22 mouse cellular contexts compared by ENCODE assay signal in the genomic region with DNA sequence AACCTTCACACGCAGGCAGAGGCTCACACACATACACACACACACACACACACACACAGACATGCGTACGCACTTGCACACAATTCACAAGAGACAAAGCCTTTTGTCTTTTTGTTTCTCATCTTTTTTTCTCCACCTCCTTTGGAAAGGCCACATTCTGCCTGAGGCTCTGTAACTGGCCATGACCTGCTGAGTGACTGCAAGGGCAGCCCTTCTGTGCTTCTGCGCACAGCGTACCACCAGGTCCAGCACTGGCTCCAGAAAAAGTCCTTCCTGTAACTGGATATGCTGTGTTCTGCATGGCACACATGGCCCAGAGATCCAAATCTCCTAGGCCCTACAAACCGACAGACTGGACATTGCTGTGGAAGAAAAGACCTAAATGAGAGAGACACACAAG. TPM values are rescaled to one million over a fixed set of nuclear protein-coding genes. Genes with fewer than 3 reads are reported as not detected.
DNase-seq lines count a peak whose midpoint lies in the region; ATAC-seq lines count a peak whose summit lies in the region.
"Had no signal": no experiment of that assay in that cellular context is flagged by ENCODE, and none has a peak within 500 bp of the region (broad histone marks: within the 10 kb centered on the region; RNA-seq: fewer than 3 reads in every experiment).

No protein-coding gene starts in this region.

- no peaks in the 10 kb centered on the region for H3K27me3 ChIP-seq in heart, embryonic 10.5 days (ENCODE audit: insufficient read depth, poor library complexity, severe bottlenecking)
- no peaks in the 10 kb centered on the region for H3K27me3 ChIP-seq in midbrain, embryonic 11.5 days (ENCODE audit: control insufficient read depth, insufficient read depth, low read length)
- H3K27me3 ChIP-seq in midbrain, embryonic 14.5 days (ENCODE audit: control insufficient read depth, insufficient read depth, low read length): no peaks in the 10 kb centered on the region
- H3K27me3 ChIP-seq: embryonic facial prominence, embryonic 15.5 days; heart, embryonic 15.5 days; liver, embryonic 13.5 days had no signal

- no peaks in the 10 kb centered on the region for H3K36me3 ChIP-seq in heart, embryonic 10.5 days
- H3K36me3 ChIP-seq in midbrain, embryonic 11.5 days (ENCODE audit: control insufficient read depth, insufficient read depth, low read length): no peaks in the 10 kb centered on the region
- no peaks in the 10 kb centered on the region for H3K36me3 ChIP-seq in midbrain, embryonic 14.5 days (ENCODE audit: control insufficient read depth, insufficient read depth, low read length)
- H3K36me3 ChIP-seq: heart, embryonic 15.5 days; limb, embryonic 13.5 days; liver, embryonic 13.5 days had no signal

- WGBS in heart, embryonic 10.5 days: 78% methylated on average over 6 of the region's 6 CpGs
- 54% methylated on average over 6 of the region's 6 CpGs for WGBS in midbrain, embryonic 11.5 days
- WGBS in midbrain, embryonic 14.5 days: 58% methylated on average over 6 of the region's 6 CpGs

- no peaks in the 10 kb centered on the region for H3K9me3 ChIP-seq in heart, embryonic 10.5 days
- H3K9me3 ChIP-seq in midbrain, embryonic 11.5 days (ENCODE audit: control insufficient read depth, low read length): no peaks in the 10 kb centered on the region
- no peaks in the 10 kb centered on the region for H3K9me3 ChIP-seq in midbrain, embryonic 14.5 days (ENCODE audit: control insufficient read depth, low read length)
- H3K9me3 ChIP-seq: embryonic facial prominence, embryonic 15.5 days; heart, embryonic 15.5 days; limb, embryonic 13.5 days; liver, embryonic 13.5 days had no signal

- no peak overlapping the region for H3K4me2 ChIP-seq in midbrain, embryonic 11.5 days
- no peak overlapping the region for H3K4me2 ChIP-seq in midbrain, embryonic 14.5 days (ENCODE audit: low read length)
- H3K4me2 ChIP-seq: embryonic facial prominence, embryonic 15.5 days; heart, embryonic 15.5 days; liver, embryonic 13.5 days; lung, embryonic 14.5 days had no signal

- H3K4me1 ChIP-seq in heart, embryonic 10.5 days: peaks cover 74% of the 10 kb centered on the region
- H3K4me1 ChIP-seq in midbrain, embryonic 11.5 days (ENCODE audit: control insufficient read depth, insufficient read depth, low read length): peaks cover 45% of the 10 kb centered on the region
- H3K4me1 ChIP-seq in midbrain, embryonic 14.5 days (ENCODE audit: control insufficient read depth, insufficient read depth, low read length): peaks cover 38% of the 10 kb centered on the region
- H3K4me1 ChIP-seq: liver, embryonic 13.5 days had no signal

- H3K9ac ChIP-seq in midbrain, embryonic 11.5 days (ENCODE audit: low read length): no peak overlapping the region
- H3K9ac ChIP-seq in midbrain, embryonic 14.5 days (replicated peaks; ENCODE audit: low read length): no peak overlapping the region
- H3K9ac ChIP-seq: embryonic facial prominence, embryonic 15.5 days; heart, embryonic 15.5 days; limb, embryonic 13.5 days; liver, embryonic 13.5 days; lung, embryonic 14.5 days had no signal

- H3K4me3 ChIP-seq in heart, embryonic 10.5 days: no peak overlapping the region
- no peak overlapping the region for H3K4me3 ChIP-seq in midbrain, embryonic 11.5 days (ENCODE audit: low read depth, low read length)
- no peak overlapping the region for H3K4me3 ChIP-seq in midbrain, embryonic 14.5 days (replicated peaks; ENCODE audit: low read depth, low read length)
- H3K4me3 ChIP-seq: embryonic facial prominence, embryonic 15.5 days; heart, embryonic 15.5 days; limb, embryonic 13.5 days; liver, embryonic 13.5 days had no signal

- peak overlapping the region; percentile 25; the same call in 1 of the 2 replicates for H3K27ac ChIP-seq in heart, embryonic 10.5 days
- H3K27ac ChIP-seq in midbrain, embryonic 11.5 days (ENCODE audit: low read depth, low read length): 0 out of 2 replicates have a peak overlapping the region, but pooled peaks have one; percentile 42
- H3K27ac ChIP-seq in midbrain, embryonic 14.5 days (replicated peaks; ENCODE audit: low read depth, low read length): no peak overlapping the region
- H3K27ac ChIP-seq: embryonic facial prominence, embryonic 15.5 days; limb, embryonic 13.5 days; liver, embryonic 13.5 days had no signal

- ATAC-seq in midbrain, embryonic 11.5 days (ENCODE audit: low FRiP score): peak; percentile 14; the same call in 1 of the 2 replicates
- no peak for ATAC-seq in midbrain, embryonic 14.5 days (ENCODE audit: low FRiP score, low TSS enrichment)

- peak; percentile 40 for DNase-seq in adrenal gland, adult 8-10 months
- no peak for DNase-seq in adrenal gland, adult 18-20 months (ENCODE audit: low spot score in 2 of 2)
- DNase-seq in heart, embryonic 10.5 days (ENCODE audit: low spot score): no peak
- DNase-seq in heart, adult 9 months (ENCODE audit: low spot score in 2 of 2): no peak
- no peak for DNase-seq in midbrain, embryonic 11.5 days (ENCODE audit: low spot score, missing footprints)
- no peak for DNase-seq in midbrain, embryonic 14.5 days
- DNase-seq in adrenal gland, postnatal 36 days: peak; percentile 43 to 54
- DNase-seq in layer of hippocampus, adult 9-10 months (ENCODE audit: low spot score): no peak
- DNase-seq: cerebellum, adult 18-20 months; cerebellum, postnatal 25 days; embryo, embryonic 11 days; heart, postnatal 4 days; kidney, adult 2 months; kidney, postnatal 4 days; liver, embryonic 13.5 days; lung, embryonic 14.5 days; lung, postnatal 36 days; right cerebral cortex, postnatal 4 days; thymus, postnatal 14 days had no signal

RNA-seq across cellular contexts. Expression of gene Nxn, which starts 38.7 kb away (rescaled TPM):
- 10 to 100 TPM; 33.5 to 43.6 (median 40.8) TPM for total RNA-seq in adrenal gland, adult 8-10 months (2022)
- total RNA-seq in adrenal gland, adult 18-20 months (2021): 10 to 100 TPM; 20.4 to 34.1 TPM
- polyA plus RNA-seq in heart, embryonic 10.5 days (2016; fragmentation: Nextera tagmentation; extraction: Ambion mirVana): 27.9 and 34.5 TPM in 2 replicates
- 43.8 and 51.3 TPM in 2 replicates for polyA plus RNA-seq in midbrain, embryonic 11.5 days (2014; fragmentation: Nextera tagmentation; extraction: Ambion mirVana)
- polyA plus RNA-seq in midbrain, embryonic 14.5 days (2014; fragmentation: Nextera tagmentation; extraction: Ambion mirVana): 21.9 and 28.2 TPM in 2 replicates
- 10 to 100 TPM; 28.3 to 29.7 TPM for total RNA-seq in adrenal gland, postnatal 36 days (2021)

RNA-seq across cellular contexts. Expression of gene Timm22, which starts 46.5 kb away (rescaled TPM):
- total RNA-seq in adrenal gland, adult 8-10 months (2022): 10 to 100 TPM; 47.6 to 64.2 (median 56.4) TPM
- 10 to 100 TPM; 35.7 to 51.2 TPM for total RNA-seq in adrenal gland, adult 18-20 months (2021)
- 120 and 129 TPM in 2 replicates for polyA plus RNA-seq in heart, embryonic 10.5 days (2016; fragmentation: Nextera tagmentation; extraction: Ambion mirVana)
- 117 and 118 TPM in 2 replicates for polyA plus RNA-seq in midbrain, embryonic 11.5 days (2014; fragmentation: Nextera tagmentation; extraction: Ambion mirVana)
- 111 and 120 TPM in 2 replicates for polyA plus RNA-seq in midbrain, embryonic 14.5 days (2014; fragmentation: Nextera tagmentation; extraction: Ambion mirVana)
- 10 to 100 TPM; 45.9 to 48.6 TPM for total RNA-seq in adrenal gland, postnatal 36 days (2021)

Comparison
In these comparisons a context has a peak if more than half of its experiments do, and no peak if none do; other contexts are left out.
1. DNase-seq: peak in adrenal gland, adult 8-10 months (single experiment) and adrenal gland, postnatal 36 days (2 of 2); none in adrenal gland, adult 18-20 months (0 of 2), heart, embryonic 10.5 days (single experiment), heart, adult 9 months (0 of 2), midbrain, embryonic 11.5 days (single experiment), midbrain, embryonic 14.5 days (single experiment) and layer of hippocampus, adult 9-10 months (single experiment).